Mouse (Mus musculus): ENCODE results near the gene Lrrc38.

GRCm38 (mm10) chr4:143411566-143412218, 62.1 kb downstream of the Lrrc38 start:
- TF ChIP-seq CTCF (IDR thresholded peaks at IDR 0.05; ENCODE audit: low read depth) (no peak), EP300 (IDR thresholded peaks at IDR 0.05; ENCODE audit: low read depth) (no peak)
